Mouse (Mus musculus): ENCODE results near the gene Fam57b. TPM values are rescaled to one million over a fixed set of nuclear protein-coding genes. Genes with fewer than 3 reads are reported as not detected.

The Fam57b gene
- polyA plus RNA-seq, 1 experiment from 2014 or later = 52.8 TPM

GRCm38 (mm10) chr7:126800269-126801056, 3.0 kb downstream of the Fam57b start:
- H3K36me3 ChIP-seq (ENCODE audit: control insufficient read depth, insufficient read depth, low read length) = peaks cover 11% of the 10 kb centered on the region
- H3K27me3 ChIP-seq (replicated peaks; ENCODE audit: control insufficient read depth, insufficient read depth, low read length) = no peaks in the 10 kb centered on the region
- peak overlapping the region; percentile 73 for H3K4me3 ChIP-seq (ENCODE audit: low read length)
- peak overlapping the region; percentile 73 for H3K9ac ChIP-seq (ENCODE audit: low read depth, low read length)
- H3K4me2 ChIP-seq (ENCODE audit: low read length) = peak overlapping the region; percentile 84
- no peak for ATAC-seq
- peaks cover 32% of the 10 kb centered on the region for H3K4me1 ChIP-seq (ENCODE audit: control insufficient read depth, insufficient read depth, low read depth, low read length)
- peak overlapping the region; percentile 96 for H3K27ac ChIP-seq (ENCODE audit: low read depth, low read length)
- 51% methylated on average over 5 of the region's 5 CpGs for WGBS
- H3K9me3 ChIP-seq (ENCODE audit: control insufficient read depth, low read length) = no peaks in the 10 kb centered on the region

DNA sequence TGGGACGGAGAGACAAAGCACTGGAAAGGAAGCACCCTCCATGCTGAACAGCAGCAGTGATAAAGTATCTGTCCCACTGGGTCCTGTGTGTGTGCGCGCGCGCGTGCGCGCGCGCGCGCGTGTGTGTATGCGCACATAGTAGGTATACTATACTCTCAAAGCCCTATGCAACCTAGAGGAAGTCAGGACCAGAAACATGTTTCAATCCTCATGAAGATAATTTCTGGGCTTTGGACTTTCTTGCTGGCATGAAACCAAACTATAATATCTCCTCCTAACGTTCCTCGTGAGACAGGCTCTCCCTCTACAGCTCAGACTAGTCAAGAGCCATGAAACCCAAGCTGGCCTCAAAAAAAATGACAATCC, 3.6 kb downstream of the Fam57b start:
- Histone ChIP-seq H3K27ac (ENCODE audit: low read depth, low read length) (no peak overlapping the region), H3K9me3 (ENCODE audit: control insufficient read depth, low read length) (no peaks in the 10 kb centered on the region), H3K4me3 (ENCODE audit: low read length) (no peak overlapping the region), H3K4me2 (ENCODE audit: low read length) (no peak overlapping the region), H3K4me1 (ENCODE audit: control insufficient read depth, insufficient read depth, low read depth, low read length) (peaks cover 30% of the 10 kb centered on the region), H3K36me3 (ENCODE audit: control insufficient read depth, insufficient read depth, low read length) (peaks cover 8% of the 10 kb centered on the region), H3K9ac (ENCODE audit: low read depth, low read length) (no peak overlapping the region), H3K27me3 (replicated peaks; ENCODE audit: control insufficient read depth, insufficient read depth, low read length) (no peaks in the 10 kb centered on the region)
- WGBS = 92% methylated on average over 16 of the region's 16 CpGs
- no peak for ATAC-seq

DNA sequence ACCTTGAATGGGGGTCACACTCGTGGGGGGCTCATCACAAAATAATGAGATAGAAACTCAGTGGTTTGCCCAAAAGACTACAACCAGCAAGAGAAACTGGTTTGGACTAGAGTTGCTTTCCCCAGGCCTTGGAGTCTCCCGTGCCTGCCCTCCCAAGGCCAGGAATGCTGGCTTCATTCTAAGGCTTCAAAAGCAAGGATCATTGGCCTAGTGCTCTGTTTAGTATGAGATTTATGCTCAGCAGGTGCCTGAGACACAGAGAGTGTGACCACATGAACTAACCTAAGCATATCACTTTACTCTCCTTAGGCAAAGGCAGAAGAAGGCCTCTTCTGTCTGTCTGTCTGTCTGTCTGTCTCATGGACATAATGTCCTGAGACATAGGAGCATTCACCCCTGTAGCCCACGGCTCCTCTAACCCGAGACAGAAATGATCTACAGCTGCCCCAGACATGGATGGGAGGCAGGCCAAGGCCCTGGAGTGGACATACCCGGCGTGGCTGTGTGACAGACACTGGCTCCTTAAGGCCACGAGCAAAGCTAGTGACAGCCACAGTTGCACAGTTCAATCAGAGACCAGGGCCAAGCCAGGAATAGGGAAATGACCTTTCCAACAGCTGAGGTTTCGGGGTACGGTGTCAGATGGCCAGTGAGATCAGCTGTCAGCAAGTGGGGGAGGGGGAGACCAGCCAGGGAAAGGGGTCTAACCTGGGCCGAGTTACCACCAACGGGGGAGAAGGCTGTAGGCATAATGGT, 4.8 kb downstream of the Fam57b start:
- 87% methylated on average over 11 of the region's 11 CpGs for WGBS
- no peak for ATAC-seq

DNA sequence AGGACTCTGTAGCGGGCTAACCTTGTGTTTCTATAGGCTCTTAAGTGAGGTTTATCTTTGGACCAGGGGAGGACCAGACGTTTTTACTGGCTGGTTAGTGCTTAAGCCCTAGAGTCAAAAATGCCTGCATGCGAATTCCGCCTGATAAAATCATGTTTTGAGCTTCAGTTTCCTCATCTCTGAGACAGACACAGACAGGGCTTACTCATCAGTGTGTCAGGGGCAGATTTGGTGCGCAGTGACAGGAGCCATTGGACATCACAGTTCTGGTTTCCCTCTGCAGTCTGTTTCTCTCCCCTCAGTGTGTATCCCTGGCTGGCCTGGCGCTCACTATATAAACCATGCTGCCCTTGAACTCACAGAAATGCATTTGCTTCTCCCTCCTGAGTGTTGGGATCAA, 5.7 kb downstream of the Fam57b start:
- no peak overlapping the region for H3K4me3 ChIP-seq (ENCODE audit: low read length)
- no peak for ATAC-seq
- H3K4me2 ChIP-seq (ENCODE audit: low read length) = no peak overlapping the region
- H3K4me1 ChIP-seq (ENCODE audit: control insufficient read depth, insufficient read depth, low read depth, low read length) = peaks cover 15% of the 10 kb centered on the region
- 93% methylated on average over 6 of the region's 6 CpGs for WGBS
- H3K27ac ChIP-seq (ENCODE audit: low read depth, low read length) = no peak overlapping the region
- no peak overlapping the region for H3K9ac ChIP-seq (ENCODE audit: low read depth, low read length)
- no peaks in the 10 kb centered on the region for H3K36me3 ChIP-seq (ENCODE audit: control insufficient read depth, insufficient read depth, low read length)
- H3K9me3 ChIP-seq (ENCODE audit: control insufficient read depth, low read length) = no peaks in the 10 kb centered on the region
- H3K27me3 ChIP-seq (replicated peaks; ENCODE audit: control insufficient read depth, insufficient read depth, low read length) = no peaks in the 10 kb centered on the region

More for the DNA sequence above, 4.8 kb downstream of the Fam57b start:
- Histone ChIP-seq H3K27ac (ENCODE audit: low read depth, low read length) (no peak overlapping the region), H3K27me3 (replicated peaks; ENCODE audit: control insufficient read depth, insufficient read depth, low read length) (no peaks in the 10 kb centered on the region), H3K36me3 (ENCODE audit: control insufficient read depth, insufficient read depth, low read length) (no peaks in the 10 kb centered on the region), H3K4me1 (ENCODE audit: control insufficient read depth, insufficient read depth, low read depth, low read length) (peaks cover 17% of the 10 kb centered on the region), H3K4me2 (ENCODE audit: low read length) (no peak overlapping the region), H3K4me3 (ENCODE audit: low read length) (no peak overlapping the region), H3K9me3 (ENCODE audit: control insufficient read depth, low read length) (no peaks in the 10 kb centered on the region), H3K9ac (ENCODE audit: low read depth, low read length) (no peak overlapping the region)

GRCm38 (mm10) chr7:126803751-126804150, 6.3 kb downstream of the Fam57b start:
- ATAC-seq = no peak
- Histone ChIP-seq H3K4me2 (ENCODE audit: low read length) (no peak overlapping the region), H3K4me3 (ENCODE audit: low read length) (no peak overlapping the region), H3K27me3 (replicated peaks; ENCODE audit: control insufficient read depth, insufficient read depth, low read length) (no peaks in the 10 kb centered on the region), H3K36me3 (ENCODE audit: control insufficient read depth, insufficient read depth, low read length) (no peaks in the 10 kb centered on the region), H3K9ac (ENCODE audit: low read depth, low read length) (no peak overlapping the region), H3K27ac (ENCODE audit: low read depth, low read length) (no peak overlapping the region), H3K4me1 (ENCODE audit: control insufficient read depth, insufficient read depth, low read depth, low read length) (peaks cover 18% of the 10 kb centered on the region), H3K9me3 (ENCODE audit: control insufficient read depth, low read length) (no peaks in the 10 kb centered on the region)

DNA sequence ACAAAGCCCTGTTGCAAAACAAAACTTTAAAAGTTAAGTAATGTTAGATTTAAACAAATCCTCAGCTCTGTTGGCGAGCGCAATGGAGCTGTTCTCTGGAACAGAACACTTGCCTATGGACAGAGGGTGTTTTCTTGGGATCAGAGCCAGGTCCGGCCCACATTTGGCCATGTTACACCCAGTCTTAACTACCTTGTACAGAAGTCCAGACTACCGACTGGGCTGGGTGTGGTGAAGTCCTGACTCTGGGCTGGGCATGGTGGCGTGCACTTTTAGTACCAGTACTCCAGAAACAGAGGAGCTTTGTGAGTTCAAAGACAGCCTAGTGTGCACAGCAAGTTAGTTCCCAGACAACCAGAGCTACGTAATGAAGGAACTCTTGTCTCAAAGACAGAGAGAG, 9.5 kb downstream of the Fam57b start:
- no peak overlapping the region for H3K4me2 ChIP-seq (ENCODE audit: low read length)
- H3K4me3 ChIP-seq (ENCODE audit: low read length) = no peak overlapping the region
- H3K27me3 ChIP-seq (replicated peaks; ENCODE audit: control insufficient read depth, insufficient read depth, low read length) = no peaks in the 10 kb centered on the region
- H3K9me3 ChIP-seq (ENCODE audit: control insufficient read depth, low read length) = no peaks in the 10 kb centered on the region
- no peak overlapping the region for H3K27ac ChIP-seq (ENCODE audit: low read depth, low read length)
- no peak overlapping the region for H3K9ac ChIP-seq (ENCODE audit: low read depth, low read length)
- ATAC-seq = no peak
- 79% methylated on average over 6 of the region's 6 CpGs for WGBS
- peaks cover 13% of the 10 kb centered on the region for H3K4me1 ChIP-seq (ENCODE audit: control insufficient read depth, insufficient read depth, low read depth, low read length)
- no peaks in the 10 kb centered on the region for H3K36me3 ChIP-seq (ENCODE audit: control insufficient read depth, insufficient read depth, low read length)

- H3K9ac ChIP-seq (ENCODE audit: low read depth, low read length) = no peak overlapping the region
- no peak overlapping the region for H3K4me3 ChIP-seq (ENCODE audit: low read length)
- H3K36me3 ChIP-seq (ENCODE audit: control insufficient read depth, insufficient read depth, low read length) = no peaks in the 10 kb centered on the region
- peaks cover 13% of the 10 kb centered on the region for H3K4me1 ChIP-seq (ENCODE audit: control insufficient read depth, insufficient read depth, low read depth, low read length)
- no peaks in the 10 kb centered on the region for H3K27me3 ChIP-seq (replicated peaks; ENCODE audit: control insufficient read depth, insufficient read depth, low read length)
- WGBS = 79% methylated on average over 4 of the region's 4 CpGs
- H3K27ac ChIP-seq (ENCODE audit: low read depth, low read length) = no peak overlapping the region
- no peak overlapping the region; the same call in 1 of the 2 replicates for H3K4me2 ChIP-seq (ENCODE audit: low read length)
- no peak for ATAC-seq
- no peaks in the 10 kb centered on the region for H3K9me3 ChIP-seq (ENCODE audit: control insufficient read depth, low read length)
Observed at GRCm38 (mm10) chr7:126807405-126807804, 9.9 kb downstream of the Fam57b start.

GRCm38 (mm10) chr7:126808703-126809455, 11.4 kb downstream of the Fam57b start:
- no peaks in the 10 kb centered on the region for H3K9me3 ChIP-seq (ENCODE audit: control insufficient read depth, low read length)
- under 1% methylated on average over 41 of the region's 43 CpGs for WGBS

More at GRCm38 (mm10) chr7:126808703-126809455, 11.4 kb downstream of the Fam57b start:
- peak; percentile 95 for ATAC-seq
- Histone ChIP-seq H3K9ac (ENCODE audit: low read depth, low read length) (peak overlapping the region; percentile 78), H3K4me2 (ENCODE audit: low read length) (peak overlapping the region; percentile 61), H3K27me3 (replicated peaks; ENCODE audit: control insufficient read depth, insufficient read depth, low read length) (no peaks in the 10 kb centered on the region), H3K4me1 (ENCODE audit: control insufficient read depth, insufficient read depth, low read depth, low read length) (peaks cover 13% of the 10 kb centered on the region), H3K27ac (ENCODE audit: low read depth, low read length) (peak overlapping the region; percentile 69), H3K4me3 (ENCODE audit: low read length) (peak overlapping the region; percentile 63), H3K36me3 (ENCODE audit: control insufficient read depth, insufficient read depth, low read length) (no peaks in the 10 kb centered on the region)

Measured in hindbrain, embryonic 16.5 days (tissue).